Mouse (Mus musculus) liver, adult 2 months (tissue): ENCODE results near the gene Plekhg1. TPM values are rescaled to one million over a fixed set of nuclear protein-coding genes. Genes with fewer than 3 reads are reported as not detected.

ENCODE experiments used
- DNase-seq: peaks from one replicate; pipeline ENCODE4 v3.0.0-alpha.2; 2011; ENCODE audit warnings: low read depth, low spot score; ENCODE audit errors: extremely low read depth
- H3K27ac ChIP-seq: fragments of 200-500 bp; replicated peaks from 2 replicates; pipeline ENCODE4 v1.5.1; 2012; ENCODE audit warnings: low read depth, mild to moderate bottlenecking, control low read depth, inconsistent platforms, low read length; ENCODE audit not compliant: insufficient read depth
- H3K27me3 ChIP-seq: fragments of 200-500 bp; 2 replicates; pipeline ENCODE4 v1.6.1; 2012; ENCODE audit warnings: mild to moderate bottlenecking, moderate library complexity, low read length, inconsistent platforms; ENCODE audit not compliant: control insufficient read depth, insufficient read depth
- H3K36me3 ChIP-seq: fragments of 200-500 bp; 2 replicates; pipeline ENCODE4 v1.6.1; 2012; ENCODE audit warnings: low read length, inconsistent platforms; ENCODE audit not compliant: control insufficient read depth, insufficient read depth
- H3K4me1 ChIP-seq: fragments of 200-500 bp; 2 replicates; pipeline ENCODE4 v1.6.1; 2011; ENCODE audit warnings: low read length; ENCODE audit not compliant: control insufficient read depth, insufficient read depth
- H3K4me3 ChIP-seq: fragments of 200-500 bp; 2 replicates; pipeline ENCODE4 v1.5.1; 2011; ENCODE audit warnings: low read depth, mild to moderate bottlenecking, control low read depth, low read length, moderate library complexity; ENCODE audit not compliant: insufficient read depth
- H3K79me2 ChIP-seq: fragments of 200-500 bp; 2 replicates; pipeline ENCODE4 v1.6.1; 2012; ENCODE audit warnings: inconsistent platforms, mild to moderate bottlenecking, low read length, moderate library complexity; ENCODE audit not compliant: control insufficient read depth, insufficient read depth
- H3K9ac ChIP-seq: fragments of 200-500 bp; 2 replicates; pipeline ENCODE4 v1.6.1; 2012; ENCODE audit warnings: low read depth, mild to moderate bottlenecking, control low read depth, inconsistent platforms, low read length
- CTCF ChIP-seq: fragments of 200-500 bp; IDR thresholded peaks from 2 replicates; pipeline ENCODE4 v1.5.1; 2011; ENCODE audit warnings: low read depth, low read length, control low read depth
- POLR2A ChIP-seq: fragments of 200-500 bp; IDR thresholded peaks from 2 replicates; pipeline ENCODE4 v1.6.1; 2011; ENCODE audit warnings: low read length, control low read depth; ENCODE audit not compliant: insufficient read depth; ENCODE audit errors: extremely low read depth
- WGBS: fragments of 180-500 bp; shearing (Covaris S2); methylation state at CpG from one replicate; pipeline ENCODE4 v1.1.7; 2018; 5-methylcytosine and 5-hydroxymethylcytosine counted together
- polyA plus RNA-seq: library from polyadenylated mRNA; depleted of rRNA; stranded (reverse); fragments of >200 nt; gene quantifications from 2 replicates; pipeline ENCODE4 v1.2.3, GENCODE M21; 2012
- total RNA-seq: library from RNA; depleted of rRNA; stranded (reverse); fragments of >200 nt; gene quantifications from 2 replicates; pipeline ENCODE4 v1.2.3, GENCODE M21; 2014

Plekhg1 gene
- total and polyA plus RNA-seq, 2 experiments, result 1.2 to 6.0 TPM

- 91% methylated on average over 3 of the region's 3 CpGs for WGBS
- no peak for DNase-seq
- Histone ChIP-seq H3K9ac (no peak overlapping the region), H3K36me3 (no peaks in the 10 kb centered on the region), H3K27me3 (no peaks in the 10 kb centered on the region), H3K79me2 (no peaks in the 10 kb centered on the region), H3K4me1 (no peaks in the 10 kb centered on the region; the same call in 1 of the 2 replicates), H3K27ac (no peak overlapping the region), H3K4me3 (no peak overlapping the region)
- TF ChIP-seq POLR2A (no peak), CTCF (no peak)
Observed at GRCm38 (mm10) chr10:3905747-3906146, 165.6 kb downstream of the Plekhg1 start.

- no peak for TF ChIP-seq CTCF
- no peak for TF ChIP-seq POLR2A
- H3K4me3 ChIP-seq, result no peak overlapping the region
- H3K4me1 ChIP-seq, result peaks cover 2% of the 10 kb centered on the region; the same call in 1 of the 2 replicates
- H3K79me2 ChIP-seq, result no peaks in the 10 kb centered on the region
- H3K27ac ChIP-seq, result no peak overlapping the region
- no peak overlapping the region for H3K9ac ChIP-seq
- WGBS, result 24% methylated on average over 5 of the region's 5 CpGs
- no peak for DNase-seq
- H3K27me3 ChIP-seq, result no peaks in the 10 kb centered on the region
- H3K36me3 ChIP-seq, result no peaks in the 10 kb centered on the region
Observed at GRCm38 (mm10) chr10:3914104-3914503, 173.9 kb downstream of the Plekhg1 start.

- no peaks in the 10 kb centered on the region for H3K36me3 ChIP-seq
- TF ChIP-seq POLR2A (no peak), CTCF (no peak)
- no peak overlapping the region for H3K4me3 ChIP-seq
- no peaks in the 10 kb centered on the region for H3K27me3 ChIP-seq
- H3K79me2 ChIP-seq, result no peaks in the 10 kb centered on the region
- no peak overlapping the region for H3K27ac ChIP-seq
- H3K9ac ChIP-seq, result no peak overlapping the region
- H3K4me1 ChIP-seq, result peaks cover 2% of the 10 kb centered on the region; the same call in 1 of the 2 replicates
- WGBS, result 76% methylated on average over 20 of the region's 20 CpGs
- DNase-seq, result peak; percentile 29
Observed at GRCm38 (mm10) chr10:3920368-3921152, 180.4 kb downstream of the Plekhg1 start.

- no peak for DNase-seq
- no peak for TF ChIP-seq POLR2A
- no peak for TF ChIP-seq CTCF
- no peaks in the 10 kb centered on the region for H3K4me1 ChIP-seq
- no peak overlapping the region for H3K27ac ChIP-seq
- no peak overlapping the region for H3K9ac ChIP-seq
- H3K79me2 ChIP-seq, result no peaks in the 10 kb centered on the region
- peaks cover 2% of the 10 kb centered on the region; the same call in 1 of the 2 replicates for H3K36me3 ChIP-seq
- no peak overlapping the region for H3K4me3 ChIP-seq
- no peaks in the 10 kb centered on the region for H3K27me3 ChIP-seq
- WGBS, result 87% methylated on average over 4 of the region's 4 CpGs
Observed at GRCm38 (mm10) chr10:3928008-3928545, 187.9 kb downstream of the Plekhg1 start.

GRCm38 (mm10) chr10:3931831-3932230, 191.7 kb downstream of the Plekhg1 start:
- TF ChIP-seq CTCF, result no peak
- Histone ChIP-seq H3K27ac (no peak overlapping the region), H3K4me3 (no peak overlapping the region), H3K27me3 (no peaks in the 10 kb centered on the region), H3K79me2 (no peaks in the 10 kb centered on the region), H3K36me3 (peaks cover 2% of the 10 kb centered on the region; the same call in 1 of the 2 replicates), H3K4me1 (no peaks in the 10 kb centered on the region), H3K9ac (no peak overlapping the region)
- no peak for DNase-seq
